In the genomic region with DNA sequence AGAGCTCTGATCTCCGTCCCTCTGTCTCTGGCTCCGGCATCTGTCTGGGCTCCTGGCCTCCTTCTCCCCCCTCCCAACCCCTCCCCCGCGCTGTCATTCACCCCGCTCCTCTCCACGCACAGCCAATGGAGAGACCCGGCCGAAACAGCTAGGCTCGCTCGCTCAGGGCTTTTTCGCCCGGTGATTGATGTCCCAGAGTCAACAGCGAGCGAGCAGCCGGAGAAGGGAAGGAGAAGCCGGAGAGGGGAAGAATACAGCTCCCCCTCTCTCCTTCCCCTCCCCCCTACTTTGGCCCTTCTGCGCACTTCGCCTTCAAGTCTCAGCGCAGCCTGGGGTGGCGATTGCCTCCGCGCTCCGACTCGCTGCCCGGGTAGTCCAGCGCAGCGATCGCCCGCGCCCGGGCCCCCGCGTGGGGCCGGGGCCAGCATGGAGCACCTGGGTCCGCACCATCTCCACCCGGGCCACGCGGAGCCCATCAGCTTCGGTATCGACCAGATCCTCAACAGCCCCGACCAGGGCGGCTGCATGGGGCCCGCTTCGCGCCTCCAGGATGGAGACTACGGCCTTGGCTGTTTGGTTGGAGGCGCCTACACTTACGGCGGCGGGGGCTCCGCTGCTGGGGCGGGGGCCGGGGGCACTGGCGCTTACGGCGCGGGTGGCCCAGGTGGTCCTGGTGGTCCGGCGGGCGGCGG, we compare ENCODE assay signal across 9 mouse cellular contexts. TPM values are rescaled to one million over a fixed set of nuclear protein-coding genes. Genes with fewer than 3 reads are reported as not detected.
A peak's percentile ranks its signal among the peaks of the same experiment; 100 is the strongest.
DNase-seq lines count a peak whose midpoint lies in the region; ATAC-seq and TF ChIP-seq lines count a peak whose summit lies in the region.
"Had no signal": no experiment of that assay in that cellular context is flagged by ENCODE, and none has a peak within 500 bp of the region (broad histone marks: within the 10 kb centered on the region; RNA-seq: fewer than 3 reads in every experiment).

A gene (plus strand): TSS at position 191 of the 692 bp plus-strand sequence.

- under 1% methylated on average over 61 of the region's 61 CpGs for WGBS in kidney, postnatal 0 days
- WGBS in kidney, adult 2 months: 3% methylated on average over 61 of the region's 61 CpGs
- 1% methylated on average over 54 of the region's 61 CpGs for WGBS in embryonic facial prominence, embryonic 12.5 days
- WGBS in intestine, embryonic 14.5 days: 1% methylated on average over 56 of the region's 61 CpGs
- under 1% methylated on average over 59 of the region's 61 CpGs for WGBS in neural tube, embryonic 12.5 days

- H3K9me3 ChIP-seq in kidney, postnatal 0 days (replicated peaks; ENCODE audit: low read length): no peaks in the 10 kb centered on the region
- H3K9me3 ChIP-seq in embryonic facial prominence, embryonic 12.5 days: no peaks in the 10 kb centered on the region
- H3K9me3 ChIP-seq in intestine, embryonic 14.5 days (ENCODE audit: control insufficient read depth, low read length): 0 out of 2 replicates have a peak, but pooled peaks cover 5% of the 10 kb centered on the region
- peaks cover 5% of the 10 kb centered on the region; the same call in 1 of the 2 replicates for H3K9me3 ChIP-seq in neural tube, embryonic 12.5 days

- no peak within 1 kb of the TSS for H3K9ac ChIP-seq in kidney, postnatal 0 days (ENCODE audit: low read depth, low read length)
- peak within 1 kb of the TSS; percentile 46; the same call in 1 of the 2 replicates for H3K9ac ChIP-seq in embryonic facial prominence, embryonic 12.5 days
- H3K9ac ChIP-seq in intestine, embryonic 14.5 days (ENCODE audit: low read length): no peak within 1 kb of the TSS
- 0 out of 2 replicates have a peak within 1 kb of the TSS, but pooled peaks have one; percentile 35 for H3K9ac ChIP-seq in neural tube, embryonic 12.5 days

- 0 out of 2 replicates have a peak, but pooled peaks have one; percentile 21 for ATAC-seq in kidney, postnatal 0 days (replicated peaks; ENCODE audit: low FRiP score, low read depth)
- 0 out of 2 replicates have a peak, but pooled peaks have one; percentile 58 for ATAC-seq in embryonic facial prominence, embryonic 12.5 days (ENCODE audit: insufficient number of reproducible peaks, insufficient read depth, low FRiP score, low TSS enrichment)
- no peak for ATAC-seq in intestine, embryonic 14.5 days (replicated peaks; ENCODE audit: low FRiP score, low TSS enrichment, low read depth)
- no peak for ATAC-seq in neural tube, embryonic 12.5 days (ENCODE audit: low FRiP score, low read depth)

- no peak for TF ChIP-seq CTCF in kidney, postnatal 0 days (IDR thresholded peaks at IDR 0.05; ENCODE audit: low read depth)
- no peak for TF ChIP-seq CTCF in kidney, adult 2 months (conservative IDR thresholded peaks at IDR 0.05; ENCODE audit: insufficient read depth, insufficient read length, low read depth, low read length)

- intact Hi-C loops in left cerebral cortex, postnatal 36 days (cut with DNase I): no loop called here

- no peak for DNase-seq in kidney, postnatal 0 days (ENCODE audit: low spot score)
- no peak for DNase-seq in kidney, adult 2 months
- peak; percentile 61 for DNase-seq in intestine, embryonic 14.5 days (ENCODE audit: low spot score)
- DNase-seq in left cerebral cortex, adult 18-20 months (ENCODE audit: low spot score in 2 of 2): no peak
- DNase-seq in left cerebral cortex, postnatal 36 days (ENCODE audit: low spot score in 2 of 2): no peak
- DNase-seq in frontal cortex, postnatal 14 days (ENCODE audit: low spot score in 2 of 2): no peak
- DNase-seq: kidney, adult 11 months had no signal

- H3K4me3 ChIP-seq in kidney, postnatal 0 days (replicated peaks; ENCODE audit: low read depth, low read length): peak within 1 kb of the TSS; percentile 27
- H3K4me3 ChIP-seq in kidney, adult 2 months (ENCODE audit: insufficient read depth, low read depth, low read length): no peak within 1 kb of the TSS
- H3K4me3 ChIP-seq in embryonic facial prominence, embryonic 12.5 days: peak within 1 kb of the TSS; percentile 31
- 0 out of 2 replicates have a peak within 1 kb of the TSS, but pooled peaks have one; percentile 7 for H3K4me3 ChIP-seq in intestine, embryonic 14.5 days (ENCODE audit: low read depth, low read length)
- H3K4me3 ChIP-seq in neural tube, embryonic 12.5 days: peak within 1 kb of the TSS; percentile 27

- peaks cover 91% of the 10 kb centered on the region for H3K27me3 ChIP-seq in kidney, postnatal 0 days (ENCODE audit: insufficient read depth, low read length)
- H3K27me3 ChIP-seq in kidney, adult 2 months (replicated peaks; ENCODE audit: control insufficient read depth, insufficient read depth, low read length): peaks cover 8% of the 10 kb centered on the region
- H3K27me3 ChIP-seq in embryonic facial prominence, embryonic 12.5 days: peaks cover 96% of the 10 kb centered on the region
- H3K27me3 ChIP-seq in intestine, embryonic 14.5 days (replicated peaks; ENCODE audit: control insufficient read depth, insufficient read depth, low read length): peaks cover 99% of the 10 kb centered on the region
- peaks cover 99% of the 10 kb centered on the region for H3K27me3 ChIP-seq in neural tube, embryonic 12.5 days (replicated peaks)

- no peaks in the 10 kb centered on the region for H3K36me3 ChIP-seq in kidney, postnatal 0 days (ENCODE audit: insufficient read depth, low read length)
- H3K36me3 ChIP-seq in kidney, adult 2 months (ENCODE audit: control insufficient read depth, insufficient read depth, low read length): no peaks in the 10 kb centered on the region
- no peaks in the 10 kb centered on the region for H3K36me3 ChIP-seq in embryonic facial prominence, embryonic 12.5 days
- H3K36me3 ChIP-seq in intestine, embryonic 14.5 days (ENCODE audit: control insufficient read depth, insufficient read depth, low read length): no peaks in the 10 kb centered on the region
- H3K36me3 ChIP-seq in neural tube, embryonic 12.5 days: no peaks in the 10 kb centered on the region

- no peak within 1 kb of the TSS for H3K27ac ChIP-seq in kidney, postnatal 0 days
- no peak within 1 kb of the TSS for H3K27ac ChIP-seq in kidney, adult 2 months (ENCODE audit: insufficient read depth, low read depth, low read length)
- H3K27ac ChIP-seq in embryonic facial prominence, embryonic 12.5 days: peak within 1 kb of the TSS; percentile 46; the same call in 1 of the 2 replicates
- no peak within 1 kb of the TSS for H3K27ac ChIP-seq in intestine, embryonic 14.5 days (ENCODE audit: low read depth)
- H3K27ac ChIP-seq in neural tube, embryonic 12.5 days: no peak within 1 kb of the TSS

- no peak for TF ChIP-seq POLR2A in kidney, adult 2 months (IDR thresholded peaks at IDR 0.05; ENCODE audit: low read depth, low read length)

- 0 out of 2 replicates have a peak, but pooled peaks cover 5% of the 10 kb centered on the region for H3K4me1 ChIP-seq in kidney, postnatal 0 days (replicated peaks; ENCODE audit: insufficient read depth, low read length)
- H3K4me1 ChIP-seq in kidney, adult 2 months (ENCODE audit: control insufficient read depth, insufficient read depth, low read length): no peaks in the 10 kb centered on the region
- peaks cover 22% of the 10 kb centered on the region; the same call in 1 of the 2 replicates for H3K4me1 ChIP-seq in embryonic facial prominence, embryonic 12.5 days
- H3K4me1 ChIP-seq in intestine, embryonic 14.5 days (replicated peaks; ENCODE audit: control insufficient read depth, insufficient read depth, low read length): 0 out of 2 replicates have a peak, but pooled peaks cover 4% of the 10 kb centered on the region
- H3K4me1 ChIP-seq in neural tube, embryonic 12.5 days: peaks cover 18% of the 10 kb centered on the region

- H3K4me2 ChIP-seq in kidney, postnatal 0 days (ENCODE audit: low read length): peak within 1 kb of the TSS; percentile 44
- H3K4me2 ChIP-seq in embryonic facial prominence, embryonic 12.5 days (replicated peaks): peak within 1 kb of the TSS; percentile 46
- peak within 1 kb of the TSS; percentile 35 for H3K4me2 ChIP-seq in intestine, embryonic 14.5 days (ENCODE audit: low read length)
- H3K4me2 ChIP-seq in neural tube, embryonic 12.5 days (replicated peaks): peak within 1 kb of the TSS; percentile 54

RNA-seq across cellular contexts. Expression of the gene that starts here (rescaled TPM):
- polyA plus RNA-seq in kidney, postnatal 0 days (2015; fragmentation: Nextera tagmentation; extraction: Ambion mirVana): not detected in 2 replicates
- polyA plus RNA-seq in kidney, adult 2 months (2012; rRNA removed): not detected in 2 replicates
- polyA plus RNA-seq in embryonic facial prominence, embryonic 12.5 days (2016; fragmentation: Nextera tagmentation; extraction: Ambion mirVana): 2.8 and 3.8 TPM in 2 replicates
- 0.16 TPM in 1 of 2 replicates, not detected in the other for polyA plus RNA-seq in intestine, embryonic 14.5 days (2014; fragmentation: Nextera tagmentation; extraction: Ambion mirVana)
- 2.0 and 2.4 TPM in 2 replicates for polyA plus RNA-seq in neural tube, embryonic 12.5 days (2016; fragmentation: Nextera tagmentation; extraction: Ambion mirVana)
- not detected for total RNA-seq in left cerebral cortex, adult 18-20 months (2021)
- total RNA-seq in left cerebral cortex, postnatal 36 days (2021): not detected

Comparison
In these comparisons a context has a peak if more than half of its experiments do, and no peak if none do; other contexts are left out.
1. Peak in ATAC-seq, H3K4me3 ChIP-seq and H3K4me2 ChIP-seq in kidney, postnatal 0 days; RNA of the gene not detected or under 1 TPM.
2. Peak in DNase-seq, H3K4me3 ChIP-seq and H3K4me2 ChIP-seq in intestine, embryonic 14.5 days; RNA of the gene not detected or under 1 TPM.
3. H3K9ac ChIP-seq: peak in embryonic facial prominence, embryonic 12.5 days (single experiment) and neural tube, embryonic 12.5 days (single experiment); none in kidney, postnatal 0 days (single experiment) and intestine, embryonic 14.5 days (single experiment).
4. Peak in every context shown above with its lines, with median percentiles within 50 percentile points of each other: H3K4me2 ChIP-seq.